Mouse (Mus musculus) G1E (cell line): ENCODE data around the gene Dph2. TPM values are rescaled to one million over a fixed set of nuclear protein-coding genes. Genes with fewer than 3 reads are reported as not detected.
A peak's percentile ranks its signal among the peaks of the same experiment; 100 is the strongest.

Experiments used
- ATAC-seq: 2 replicates; pipeline ENCODE4 v1.8.0; 2016; ENCODE audit warnings: mild to moderate bottlenecking; ENCODE audit not compliant: insufficient number of reproducible peaks, poor library complexity, low FRiP score, severe bottlenecking; ENCODE audit errors: extremely low read depth
- DNase-seq: peaks from one replicate; pipeline ENCODE4 v3.0.0; 2012; ENCODE audit warnings: low spot score
- H3K27me3 ChIP-seq: 2 replicates; pipeline ENCODE4 v1.6.1; 2012; ENCODE audit warnings: mild to moderate bottlenecking, low read length, inconsistent platforms; ENCODE audit not compliant: insufficient read depth
- H3K36me3 ChIP-seq: replicated peaks from 2 replicates; pipeline ENCODE3; 2012; ENCODE audit warnings: mild to moderate bottlenecking, inconsistent platforms
- H3K4me1 ChIP-seq: 2 replicates; pipeline ENCODE4 v1.6.1; 2012; ENCODE audit warnings: low read depth, low read length, inconsistent platforms, mixed read lengths; ENCODE audit not compliant: insufficient read depth
- H3K4me3 ChIP-seq: 2 replicates; pipeline ENCODE4 v1.5.1; 2012; ENCODE audit warnings: low read depth, mild to moderate bottlenecking, inconsistent platforms, low read length, moderate library complexity, mixed read lengths
- H3K9me3 ChIP-seq: replicated peaks from 2 replicates; pipeline ENCODE4 v1.6.1; 2012; ENCODE audit warnings: inconsistent platforms
- CTCF ChIP-seq: IDR thresholded peaks from 2 replicates; pipeline ENCODE4 v1.5.1; 2012; ENCODE audit warnings: low read depth, low read length, inconsistent platforms, mixed read lengths
- GATA1 ChIP-seq: IDR thresholded peaks from 2 replicates; pipeline ENCODE4 v1.6.1; 2012; ENCODE audit warnings: borderline replicate concordance, low read length, inconsistent platforms, mixed read lengths
- GATA2 ChIP-seq: IDR thresholded peaks from 2 replicates; pipeline ENCODE4 v1.6.1; 2012; ENCODE audit warnings: low read depth, low read length, inconsistent platforms, borderline replicate concordance
- POLR2AphosphoS5 ChIP-seq: IDR thresholded peaks from 2 replicates; pipeline ENCODE4 v1.6.1; 2012; ENCODE audit warnings: low read depth, low read length, inconsistent platforms; ENCODE audit not compliant: insufficient replicate concordance
- TAL1 ChIP-seq: conservative IDR thresholded peaks from 2 replicates; pipeline ENCODE4 v1.6.1; 2012; ENCODE audit warnings: low read depth, low read length, inconsistent platforms, mixed read lengths
- polyA plus RNA-seq: library from polyadenylated mRNA; stranded (reverse); fragments of >175 nt; gene quantifications from 2 replicates; pipeline ENCODE4 v1.2.3, GENCODE M21; 2012
- total RNA-seq, 2 experiments: library from RNA; stranded (forward) in 1 of 2; stranded (reverse) in 1 of 2; fragments of 200-1000 nt in 1 of 2; fragments of >200 nt in 1 of 2; fragmentation: Nextera tagmentation in 1 of 2; gene quantifications; 2 replicates each; pipeline ENCODE4 v1.2.3; 2014 to 2017

The Dph2 gene
- total and polyA plus RNA-seq, 3 experiments, result 8.4 to 19.4 (median 11.3) TPM

GRCm38 (mm10) chr4:117914031-117914430 lies 22.2 kb upstream of the Dph2 start:
- Histone ChIP-seq H3K4me1 (peaks cover 43% of the 10 kb centered on the region), H3K9me3 (no peaks in the 10 kb centered on the region), H3K36me3 (peaks cover 43% of the 10 kb centered on the region), H3K4me3 (peak overlapping the region; percentile 82), H3K27me3 (0 out of 2 replicates have a peak, but pooled peaks cover 3% of the 10 kb centered on the region)
- TF ChIP-seq POLR2AphosphoS5 (no peak), CTCF (no peak), GATA2 (no peak), GATA1 (no peak), TAL1 (no peak)
- ATAC-seq (no peak), DNase-seq (no peak)

GRCm38 (mm10) chr4:117913421-117913820 lies 21.6 kb upstream of the Dph2 start:
- Histone ChIP-seq H3K4me3 (no peak overlapping the region; the same call in 1 of the 2 replicates), H3K4me1 (peaks cover 43% of the 10 kb centered on the region), H3K36me3 (peaks cover 48% of the 10 kb centered on the region), H3K27me3 (no peaks in the 10 kb centered on the region), H3K9me3 (no peaks in the 10 kb centered on the region)
- TF ChIP-seq TAL1 (no peak), GATA1 (no peak), GATA2 (no peak), CTCF (no peak), POLR2AphosphoS5 (no peak)
- no peak for ATAC-seq
- no peak for DNase-seq

DNA sequence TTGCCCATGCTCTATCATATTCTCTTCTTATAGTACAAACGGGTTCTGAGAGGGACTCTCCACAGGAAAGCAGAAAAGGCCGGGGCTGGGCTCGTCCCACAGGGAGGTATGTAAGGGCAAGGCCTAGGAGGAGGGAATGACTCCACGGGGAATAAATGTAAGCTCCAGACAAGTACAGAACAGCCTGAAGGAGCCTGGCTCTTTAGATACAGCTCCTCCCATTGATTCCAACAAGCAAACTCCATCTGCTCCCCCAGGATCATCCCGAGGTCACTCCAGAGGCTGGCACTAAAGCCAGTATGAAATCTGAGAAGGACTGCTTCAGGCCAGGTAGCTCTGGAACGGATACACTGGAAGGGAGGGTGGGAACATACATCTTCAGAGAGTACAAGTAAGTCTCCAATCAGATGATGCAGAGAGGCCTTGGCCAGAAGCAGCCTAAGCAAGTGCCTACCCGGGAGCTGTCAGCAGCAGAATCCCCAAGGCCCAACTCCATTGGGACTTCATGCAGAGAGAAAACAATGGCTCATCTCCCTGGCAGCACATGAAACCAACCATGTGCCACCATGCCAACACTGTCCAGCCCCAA lies 20.9 kb upstream of the Dph2 start:
- H3K4me1 ChIP-seq, result peaks cover 43% of the 10 kb centered on the region
- DNase-seq, result no peak
- TF ChIP-seq GATA1 (no peak), POLR2AphosphoS5 (no peak), CTCF (no peak), GATA2 (no peak), TAL1 (no peak)
- no peak for ATAC-seq
- H3K27me3 ChIP-seq, result no peaks in the 10 kb centered on the region
- H3K4me3 ChIP-seq, result no peak overlapping the region
- H3K36me3 ChIP-seq, result peaks cover 54% of the 10 kb centered on the region
- no peaks in the 10 kb centered on the region for H3K9me3 ChIP-seq

DNA sequence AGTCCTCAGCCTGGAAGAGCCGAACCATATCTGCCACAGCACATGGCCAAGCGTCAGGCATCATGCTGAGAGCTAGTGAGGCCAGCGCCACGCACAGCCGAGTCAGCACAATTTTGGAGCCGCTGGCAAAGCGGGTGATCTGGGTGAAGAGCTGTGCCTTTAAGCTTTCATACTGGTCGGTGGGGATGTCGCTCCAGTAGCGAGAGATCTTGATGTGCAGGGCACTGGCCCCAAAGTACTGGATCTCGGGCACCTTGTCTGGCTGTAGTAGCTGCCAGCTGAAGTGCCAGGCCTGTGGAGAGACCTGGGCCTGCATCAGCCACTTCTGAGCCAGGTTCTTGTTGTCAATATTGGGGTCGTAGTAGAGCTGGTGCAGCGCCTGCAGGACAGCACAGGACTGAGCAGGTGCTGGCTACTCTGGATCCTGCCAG lies 20.3 kb upstream of the Dph2 start:
- Histone ChIP-seq H3K27me3 (no peaks in the 10 kb centered on the region), H3K36me3 (peaks cover 57% of the 10 kb centered on the region), H3K4me1 (peaks cover 38% of the 10 kb centered on the region), H3K9me3 (no peaks in the 10 kb centered on the region), H3K4me3 (no peak overlapping the region)
- no peak for ATAC-seq
- DNase-seq, result no peak
- TF ChIP-seq CTCF (no peak), GATA2 (no peak), POLR2AphosphoS5 (no peak), TAL1 (no peak), GATA1 (no peak)

GRCm38 (mm10) chr4:117908834-117909453 lies 17.1 kb upstream of the Dph2 start:
- Histone ChIP-seq H3K4me3 (no peak overlapping the region), H3K27me3 (no peaks in the 10 kb centered on the region), H3K4me1 (peaks cover 18% of the 10 kb centered on the region), H3K36me3 (peaks cover 82% of the 10 kb centered on the region), H3K9me3 (no peaks in the 10 kb centered on the region)
- ATAC-seq, result no peak
- no peak for DNase-seq
- TF ChIP-seq CTCF (no peak), GATA2 (no peak), POLR2AphosphoS5 (no peak), GATA1 (no peak), TAL1 (no peak)

DNA sequence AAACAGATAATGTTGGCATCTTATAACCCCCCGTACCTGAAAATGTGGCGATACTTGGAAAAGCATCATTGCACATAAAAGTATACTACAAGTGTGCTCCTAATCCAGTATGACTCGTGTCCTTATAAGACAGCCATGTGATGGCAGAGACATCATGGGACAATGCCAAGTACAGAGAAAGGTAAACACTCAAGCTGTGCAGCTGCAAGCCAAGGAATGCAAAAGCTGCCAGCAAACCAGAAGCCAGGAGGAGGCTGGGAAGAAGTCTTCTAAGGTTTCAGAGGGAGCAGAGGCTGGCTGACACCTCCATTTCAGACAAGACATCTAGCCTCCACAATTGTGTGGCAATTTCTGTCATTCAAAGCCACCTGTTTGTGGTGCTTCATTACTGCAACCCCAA lies 14.4 kb upstream of the Dph2 start:
- no peak for DNase-seq
- no peaks in the 10 kb centered on the region for H3K27me3 ChIP-seq
- H3K9me3 ChIP-seq, result no peaks in the 10 kb centered on the region
- H3K4me3 ChIP-seq, result no peak overlapping the region
- H3K4me1 ChIP-seq, result no peaks in the 10 kb centered on the region; the same call in 1 of the 2 replicates
- no peak for TF ChIP-seq TAL1
- no peak for TF ChIP-seq CTCF
- TF ChIP-seq POLR2AphosphoS5, result no peak
- no peak for TF ChIP-seq GATA1
- TF ChIP-seq GATA2, result no peak
- ATAC-seq, result no peak
- H3K36me3 ChIP-seq, result peaks cover 89% of the 10 kb centered on the region
